Mouse (Mus musculus): ENCODE data around the gene Gjb1. TPM values are rescaled to one million over a fixed set of nuclear protein-coding genes. Genes with fewer than 3 reads are reported as not detected.

Gene Gjb1
- total RNA-seq (2023): not detected

GRCm38 (mm10) chrX:101376190-101376968, at the start of gene Gjb1:
Gjb1 (plus strand) TSS chrX:101376378.

GRCm38 (mm10) chrX:101420700-101421095, 44.5 kb downstream of the Gjb1 start, which contains the start of gene Zmym3:
Zmym3 (minus strand) TSS chrX:101420849.

GRCm38 (mm10) chrX:101429142-101429949, 53.2 kb downstream of the Gjb1 start, which contains the start of gene Nono:
Nono (plus strand) TSS chrX:101429318.

Other genes with a start within 250 kb of the Gjb1 start
- 10 to 100 TPM; 32.6 to 49.2 TPM for gene Snx12, start 153.8 kb upstream of the Gjb1 start, total RNA-seq (2023)
- 10 to 100 TPM; 23.1 to 25.6 TPM for gene Foxo4, start 121.8 kb upstream of the Gjb1 start, total RNA-seq (2023)
- gene Gm614, start 112.4 kb upstream of the Gjb1 start, total RNA-seq (2023): 1 to 10 TPM; 1.3 to 3.4 TPM
- 10 to 100 TPM; 31.6 to 32.8 TPM for gene Il2rg, start 108.1 kb upstream of the Gjb1 start, total RNA-seq (2023)
- gene Gm20489, start 107.4 kb upstream of the Gjb1 start, total RNA-seq (2023): not detected
- gene Med12, start 102.3 kb upstream of the Gjb1 start, total RNA-seq (2023): 10 to 100 TPM; 55.6 to 59.1 TPM
- gene Nlgn3, start 77.2 kb upstream of the Gjb1 start, total RNA-seq (2023): under 1 TPM in 1 of 2 experiments, not detected in 1; 0.46 TPM
- 10 to 100 TPM; 17.6 to 20.4 TPM for gene Zmym3, start 44.5 kb downstream of the Gjb1 start, total RNA-seq (2023)
- 100 to 1,000 TPM; 126 to 152 TPM for gene Nono, start 52.9 kb downstream of the Gjb1 start, total RNA-seq (2023)
- gene Itgb1bp2, start 72.7 kb downstream of the Gjb1 start, total RNA-seq (2023): 1 to 10 TPM in 1 of 2 experiments, under 1 TPM in 1; 0.79 to 1.1 TPM
- 10 to 100 TPM; 24.2 to 29.4 TPM for gene Taf1, start 156.4 kb downstream of the Gjb1 start, total RNA-seq (2023)